Mouse (Mus musculus) hindbrain, embryonic 13.5 days (tissue): ENCODE data around the gene Cyba. TPM values are rescaled to one million over a fixed set of nuclear protein-coding genes. Genes with fewer than 3 reads are reported as not detected.

ENCODE experiments used
- ATAC-seq: fragments of 200-750 bp; cut with Nextera tagmentation; 2 replicates; pipeline ENCODE4 v1.8.0; 2017; ENCODE audit warnings: moderate TSS enrichment; ENCODE audit not compliant: low FRiP score
- H3K27ac ChIP-seq: fragments of 300-500 bp; sonication (generic); 2 replicates; pipeline ENCODE4 v1.5.1; 2015; ENCODE audit warnings: inconsistent platforms, mild to moderate bottlenecking, moderate library complexity
- H3K27me3 ChIP-seq: fragments of 300-500 bp; sonication (generic); 2 replicates; pipeline ENCODE4 v1.6.1; 2015; ENCODE audit warnings: mild to moderate bottlenecking, inconsistent platforms
- H3K36me3 ChIP-seq: fragments of 300-500 bp; sonication (generic); 2 replicates; pipeline ENCODE4 v1.6.1; 2015; ENCODE audit warnings: mild to moderate bottlenecking, inconsistent platforms
- H3K4me1 ChIP-seq: fragments of 300-500 bp; sonication (generic); replicated peaks from 2 replicates; pipeline ENCODE4 v1.6.1; 2015; ENCODE audit warnings: inconsistent platforms
- H3K4me2 ChIP-seq: fragments of 300-500 bp; sonication (generic); 2 replicates; pipeline ENCODE4 v1.6.1; 2015; ENCODE audit warnings: inconsistent platforms, mild to moderate bottlenecking, moderate library complexity
- H3K4me3 ChIP-seq: fragments of 300-500 bp; sonication (generic); 2 replicates; pipeline ENCODE4 v1.5.1; 2015; ENCODE audit warnings: mild to moderate bottlenecking, inconsistent platforms
- H3K9ac ChIP-seq: fragments of 300-500 bp; sonication (generic); 2 replicates; pipeline ENCODE4 v1.6.1; 2015; ENCODE audit warnings: mild to moderate bottlenecking, inconsistent platforms
- H3K9me3 ChIP-seq: fragments of 300-500 bp; sonication (generic); 2 replicates; pipeline ENCODE4 v1.6.1; 2016; ENCODE audit warnings: inconsistent platforms
- WGBS: fragments of 180-500 bp; shearing (Covaris S2); methylation state at CpG from one replicate; pipeline ENCODE4 v1.1.7; 2015; 5-methylcytosine and 5-hydroxymethylcytosine counted together
- polyA plus RNA-seq: library from polyadenylated mRNA; unstranded; fragments of >200 nt; fragmentation: Nextera tagmentation; extraction: Ambion mirVana; gene quantifications from 2 replicates; pipeline ENCODE4 v1.2.1, GENCODE M21; 2015

Cyba gene
- polyA plus RNA-seq, 1 experiment from 2014 or later: 46.2 TPM

GRCm38 (mm10) chr8:122462510-122462909 is 29.8 kb upstream of the Cyba start:
- Histone ChIP-seq H3K27me3 (peaks cover 67% of the 10 kb centered on the region), H3K27ac (no peak overlapping the region), H3K4me3 (no peak overlapping the region), H3K4me1 (peaks cover 15% of the 10 kb centered on the region), H3K36me3 (peaks cover 23% of the 10 kb centered on the region), H3K4me2 (no peak overlapping the region), H3K9ac (no peak overlapping the region), H3K9me3 (no peaks in the 10 kb centered on the region)
- WGBS: 77% methylated on average over 8 of the region's 8 CpGs
- no peak for ATAC-seq

GRCm38 (mm10) chr8:122461473-122462148 is 28.9 kb upstream of the Cyba start:
- Histone ChIP-seq H3K27ac (no peak overlapping the region), H3K27me3 (peaks cover 76% of the 10 kb centered on the region), H3K9me3 (no peaks in the 10 kb centered on the region), H3K4me2 (no peak overlapping the region), H3K9ac (0 out of 2 replicates have a peak overlapping the region, but pooled peaks have one; percentile 63), H3K4me1 (peaks cover 15% of the 10 kb centered on the region), H3K36me3 (peaks cover 14% of the 10 kb centered on the region), H3K4me3 (no peak overlapping the region)
- WGBS: 66% methylated on average over 11 of the region's 11 CpGs
- ATAC-seq: no peak

- peaks cover 84% of the 10 kb centered on the region for H3K27me3 ChIP-seq
- H3K9ac ChIP-seq: peak within 1 kb of the TSS; percentile 63
- WGBS: 3% methylated on average over 56 of the region's 56 CpGs
- H3K4me3 ChIP-seq: peak within 1 kb of the TSS; percentile 38
- 0 out of 2 replicates have a peak, but pooled peaks have one; percentile 49 for ATAC-seq
- H3K9me3 ChIP-seq: no peaks in the 10 kb centered on the region
- H3K36me3 ChIP-seq: peaks cover 7% of the 10 kb centered on the region
- no peak within 1 kb of the TSS for H3K27ac ChIP-seq
- peak within 1 kb of the TSS; percentile 70 for H3K4me2 ChIP-seq
- peaks cover 15% of the 10 kb centered on the region for H3K4me1 ChIP-seq
Measured at GRCm38 (mm10) chr8:122460524-122461472, 28.1 kb upstream of the Cyba start, which contains the start of gene Snai3. Gene Snai3 (minus strand): TSS chr8:122460733.

- Histone ChIP-seq H3K4me1 (peaks cover 15% of the 10 kb centered on the region), H3K27ac (no peak overlapping the region), H3K4me3 (peak overlapping the region; percentile 38), H3K9me3 (no peaks in the 10 kb centered on the region), H3K36me3 (no peaks in the 10 kb centered on the region), H3K9ac (peak overlapping the region; percentile 63; the same call in 1 of the 2 replicates), H3K4me2 (peak overlapping the region; percentile 70), H3K27me3 (peaks cover 87% of the 10 kb centered on the region)
- ATAC-seq: no peak
- WGBS: 27% methylated on average over 7 of the region's 7 CpGs
Measured at GRCm38 (mm10) chr8:122459990-122460389, 27.3 kb upstream of the Cyba start.

- Histone ChIP-seq H3K4me2 (no peak overlapping the region), H3K9me3 (no peaks in the 10 kb centered on the region), H3K4me1 (peaks cover 15% of the 10 kb centered on the region), H3K9ac (no peak overlapping the region), H3K4me3 (no peak overlapping the region), H3K27ac (no peak overlapping the region), H3K36me3 (no peaks in the 10 kb centered on the region), H3K27me3 (peaks cover 90% of the 10 kb centered on the region)
- WGBS: 59% methylated on average over 6 of the region's 6 CpGs
- ATAC-seq: no peak
Measured at GRCm38 (mm10) chr8:122459218-122459900, 26.6 kb upstream of the Cyba start.

GRCm38 (mm10) chr8:122457171-122457570 is 24.4 kb upstream of the Cyba start:
- ATAC-seq: no peak
- H3K4me3 ChIP-seq: no peak overlapping the region
- no peaks in the 10 kb centered on the region for H3K36me3 ChIP-seq
- peaks cover 15% of the 10 kb centered on the region for H3K4me1 ChIP-seq
- 81% methylated on average over 11 of the region's 11 CpGs for WGBS
- H3K9ac ChIP-seq: no peak overlapping the region
- peaks cover 71% of the 10 kb centered on the region for H3K27me3 ChIP-seq
- no peak overlapping the region for H3K4me2 ChIP-seq
- no peak overlapping the region for H3K27ac ChIP-seq
- no peaks in the 10 kb centered on the region for H3K9me3 ChIP-seq

- WGBS: 84% methylated on average over 6 of the region's 6 CpGs
- Histone ChIP-seq H3K4me2 (no peak overlapping the region), H3K4me1 (no peaks in the 10 kb centered on the region)
Measured at GRCm38 (mm10) chr8:122454409-122454808, 21.7 kb upstream of the Cyba start.

GRCm38 (mm10) chr8:122452154-122452553 is 19.4 kb upstream of the Cyba start:
- no peaks in the 10 kb centered on the region for H3K9me3 ChIP-seq
- H3K36me3 ChIP-seq: no peaks in the 10 kb centered on the region
- WGBS: 89% methylated on average over 10 of the region's 10 CpGs
- H3K4me1 ChIP-seq: no peaks in the 10 kb centered on the region
- H3K27me3 ChIP-seq: peaks cover 25% of the 10 kb centered on the region
- ATAC-seq: no peak
- H3K9ac ChIP-seq: no peak overlapping the region
- no peak overlapping the region for H3K4me2 ChIP-seq
- H3K4me3 ChIP-seq: no peak overlapping the region
- no peak overlapping the region for H3K27ac ChIP-seq

More at GRCm38 (mm10) chr8:122454409-122454808, 21.7 kb upstream of the Cyba start:
- ATAC-seq: no peak
- Histone ChIP-seq H3K36me3 (no peaks in the 10 kb centered on the region), H3K27me3 (peaks cover 46% of the 10 kb centered on the region), H3K9ac (no peak overlapping the region), H3K4me3 (no peak overlapping the region), H3K9me3 (no peaks in the 10 kb centered on the region), H3K27ac (no peak overlapping the region)

- no peak overlapping the region for H3K4me2 ChIP-seq
- peaks cover 4% of the 10 kb centered on the region; the same call in 1 of the 2 replicates for H3K4me1 ChIP-seq
- H3K4me3 ChIP-seq: no peak overlapping the region
- no peaks in the 10 kb centered on the region for H3K36me3 ChIP-seq
- no peak overlapping the region for H3K27ac ChIP-seq
- no peak for ATAC-seq
- peaks cover 15% of the 10 kb centered on the region; the same call in 1 of the 2 replicates for H3K27me3 ChIP-seq
- H3K9me3 ChIP-seq: no peaks in the 10 kb centered on the region
- WGBS: 85% methylated on average over 7 of the region's 7 CpGs
- no peak overlapping the region for H3K9ac ChIP-seq
Measured at GRCm38 (mm10) chr8:122451161-122451703, 18.5 kb upstream of the Cyba start.

- ATAC-seq: no peak
- Histone ChIP-seq H3K9me3 (no peaks in the 10 kb centered on the region), H3K9ac (peak overlapping the region; percentile 89; the same call in 1 of the 2 replicates), H3K4me3 (peak overlapping the region; percentile 71), H3K4me1 (peaks cover 41% of the 10 kb centered on the region), H3K36me3 (no peaks in the 10 kb centered on the region), H3K27ac (peak overlapping the region; percentile 98), H3K27me3 (0 out of 2 replicates have a peak, but pooled peaks cover 3% of the 10 kb centered on the region), H3K4me2 (peak overlapping the region; percentile 95)
- 61% methylated on average over 3 of the region's 3 CpGs for WGBS
Measured at GRCm38 (mm10) chr8:122445203-122445602, 12.5 kb upstream of the Cyba start.

GRCm38 (mm10) chr8:122444058-122444748 is 11.5 kb upstream of the Cyba start:
- H3K36me3 ChIP-seq: peaks cover 9% of the 10 kb centered on the region
- peaks cover 41% of the 10 kb centered on the region for H3K4me1 ChIP-seq
- peak overlapping the region; percentile 95 for H3K4me2 ChIP-seq
- H3K4me3 ChIP-seq: peak overlapping the region; percentile 71
- no peaks in the 10 kb centered on the region for H3K27me3 ChIP-seq
- H3K9ac ChIP-seq: peak overlapping the region; percentile 89
- no peaks in the 10 kb centered on the region for H3K9me3 ChIP-seq
- H3K27ac ChIP-seq: peak overlapping the region; percentile 98
- ATAC-seq: peak; percentile 33
- WGBS: 17% methylated on average over 19 of the region's 19 CpGs
